Mouse (Mus musculus) spleen, adult 2 months (tissue): ENCODE measurements at regions not wholly inside any gene's neighbourhood (a gene's known extent, or its start where the extent isn't known, plus 50 kb on each side); places are given as distances from the start of the nearest gene placed in this dataset.

Experiments used
- DNase-seq, 2 experiments: peaks; one replicate each; pipeline versions ENCODE4 v3.0.0 to v3.0.0-alpha.2; 2012 to 2021; ENCODE audit warnings: low spot score in 2 of 2, low read depth in 1 of 2
- H3K27ac ChIP-seq: fragments of 200-500 bp; 2 replicates; pipeline ENCODE4 v1.5.1; 2012; ENCODE audit warnings: low read length, inconsistent platforms; ENCODE audit not compliant: insufficient read depth
- H3K27me3 ChIP-seq: fragments of 200-500 bp; 2 replicates; pipeline ENCODE4 v1.6.1; 2012; ENCODE audit warnings: mild to moderate bottlenecking, moderate library complexity, low read length, inconsistent platforms; ENCODE audit not compliant: control insufficient read depth, insufficient read depth
- H3K36me3 ChIP-seq: fragments of 200-500 bp; 2 replicates; pipeline ENCODE4 v1.6.1; 2012; ENCODE audit warnings: mild to moderate bottlenecking, low read length, inconsistent platforms; ENCODE audit not compliant: control insufficient read depth, insufficient read depth
- H3K4me1 ChIP-seq: fragments of 200-500 bp; 2 replicates; pipeline ENCODE4 v1.6.1; 2011; ENCODE audit warnings: inconsistent platforms; ENCODE audit not compliant: control insufficient read depth, insufficient read depth, insufficient read length
- H3K4me3 ChIP-seq: fragments of 200-500 bp; 2 replicates; pipeline ENCODE4 v1.5.1; 2011; ENCODE audit warnings: mild to moderate bottlenecking, inconsistent platforms; ENCODE audit not compliant: insufficient read depth, insufficient read length; ENCODE audit errors: extremely low read depth
- CTCF ChIP-seq: fragments of 200-500 bp; IDR thresholded peaks from 2 replicates; pipeline ENCODE4 v1.5.1; 2011; ENCODE audit warnings: mild to moderate bottlenecking, inconsistent platforms; ENCODE audit not compliant: insufficient read depth, insufficient read length, insufficient replicate concordance; ENCODE audit errors: extremely low read depth
- POLR2A ChIP-seq: fragments of 200-500 bp; IDR thresholded peaks from 2 replicates; pipeline ENCODE4 v1.6.1; 2011; ENCODE audit warnings: low read depth, low read length, inconsistent platforms
- WGBS: fragments of 180-500 bp; shearing (Covaris S2); methylation state at CpG from one replicate; pipeline ENCODE4 v1.1.7; 2018; 5-methylcytosine and 5-hydroxymethylcytosine counted together

- H3K36me3 ChIP-seq = no peaks in the 10 kb centered on the region
- TF ChIP-seq CTCF = no peak
- 98% methylated on average over 2 of the region's 2 CpGs for WGBS
These were observed 107.7 kb downstream of the Zfp706 start for GRCm38 (mm10) chr15:36899882-36900281.

GRCm38 (mm10) chr15:36898857-36899523, 108.6 kb downstream of the Zfp706 start:
- TF ChIP-seq CTCF (no peak), POLR2A (no peak)
- H3K27me3 ChIP-seq = no peaks in the 10 kb centered on the region
- peaks cover 15% of the 10 kb centered on the region; the same call in 1 of the 2 replicates for H3K4me1 ChIP-seq
- no peaks in the 10 kb centered on the region for H3K36me3 ChIP-seq
- no peak overlapping the region for H3K27ac ChIP-seq
- no peak for DNase-seq
- no peak overlapping the region for H3K4me3 ChIP-seq
- 92% methylated on average over 11 of the region's 11 CpGs for WGBS

More at GRCm38 (mm10) chr15:36899882-36900281, 107.7 kb downstream of the Zfp706 start:
- Histone ChIP-seq H3K27ac (no peak overlapping the region), H3K4me1 (peaks cover 15% of the 10 kb centered on the region; the same call in 1 of the 2 replicates), H3K4me3 (no peak overlapping the region), H3K27me3 (no peaks in the 10 kb centered on the region)
- DNase-seq = no peak

GRCm38 (mm10) chr15:36898326-36898725, 109.2 kb downstream of the Zfp706 start:
- Histone ChIP-seq H3K27ac (no peak overlapping the region), H3K4me3 (no peak overlapping the region), H3K4me1 (peaks cover 13% of the 10 kb centered on the region; the same call in 1 of the 2 replicates), H3K27me3 (no peaks in the 10 kb centered on the region), H3K36me3 (no peaks in the 10 kb centered on the region)
- no peak for DNase-seq
- TF ChIP-seq CTCF (no peak), POLR2A (no peak)
- WGBS = 86% methylated on average over 6 of the region's 6 CpGs

GRCm38 (mm10) chr15:36896265-36896664, 111.3 kb downstream of the Zfp706 start:
- Histone ChIP-seq H3K27ac (no peak overlapping the region), H3K27me3 (no peaks in the 10 kb centered on the region), H3K4me1 (peaks cover 1% of the 10 kb centered on the region; the same call in 1 of the 2 replicates), H3K36me3 (no peaks in the 10 kb centered on the region), H3K4me3 (no peak overlapping the region)
- DNase-seq = no peak
- TF ChIP-seq POLR2A (no peak), CTCF (no peak)
- 21% methylated on average over 4 of the region's 4 CpGs for WGBS

GRCm38 (mm10) chr15:36895031-36895430, 112.5 kb downstream of the Zfp706 start:
- TF ChIP-seq CTCF (no peak), POLR2A (no peak)
- 82% methylated on average over 4 of the region's 4 CpGs for WGBS
- DNase-seq = no peak
- no peaks in the 10 kb centered on the region for H3K4me1 ChIP-seq
- no peak overlapping the region for H3K27ac ChIP-seq
- no peaks in the 10 kb centered on the region for H3K27me3 ChIP-seq
- no peaks in the 10 kb centered on the region for H3K36me3 ChIP-seq
- no peak overlapping the region for H3K4me3 ChIP-seq

GRCm38 (mm10) chr15:36893407-36893969, 114.1 kb downstream of the Zfp706 start:
- Histone ChIP-seq H3K4me3 (no peak overlapping the region), H3K27me3 (no peaks in the 10 kb centered on the region), H3K27ac (no peak overlapping the region), H3K4me1 (no peaks in the 10 kb centered on the region), H3K36me3 (no peaks in the 10 kb centered on the region)
- WGBS = 86% methylated on average over 4 of the region's 4 CpGs
- no peak for DNase-seq
- TF ChIP-seq CTCF (no peak), POLR2A (no peak)

GRCm38 (mm10) chr15:36892576-36893205, 114.9 kb downstream of the Zfp706 start:
- Histone ChIP-seq H3K4me3 (no peak overlapping the region), H3K4me1 (no peaks in the 10 kb centered on the region), H3K27ac (no peak overlapping the region), H3K27me3 (no peaks in the 10 kb centered on the region), H3K36me3 (no peaks in the 10 kb centered on the region)
- no peak for TF ChIP-seq CTCF
- no peak for TF ChIP-seq POLR2A
- 73% methylated on average over 15 of the region's 15 CpGs for WGBS
- DNase-seq = no peak
